Mouse (Mus musculus): ENCODE results near the gene Insm1. TPM values are rescaled to one million over a fixed set of nuclear protein-coding genes. Genes with fewer than 3 reads are reported as not detected.

The Insm1 gene
- polyA plus RNA-seq, 1 experiment from 2014 or later = not detected

- peaks cover 24% of the 10 kb centered on the region for H3K4me1 ChIP-seq (replicated peaks; ENCODE audit: insufficient read depth, low read length)
- H3K4me2 ChIP-seq (ENCODE audit: low read length) = no peak overlapping the region
- WGBS = 9% methylated on average over 7 of the region's 7 CpGs
- no peaks in the 10 kb centered on the region for H3K36me3 ChIP-seq (ENCODE audit: insufficient read depth, low read length)
- no peaks in the 10 kb centered on the region for H3K9me3 ChIP-seq (replicated peaks; ENCODE audit: low read length)
- no peak overlapping the region for H3K27ac ChIP-seq
- no peak overlapping the region for H3K9ac ChIP-seq (ENCODE audit: low read depth, low read length)
- no peak for TF ChIP-seq CTCF (IDR thresholded peaks at IDR 0.05; ENCODE audit: low read depth)
- no peak for DNase-seq (ENCODE audit: low spot score)
- peaks cover 78% of the 10 kb centered on the region for H3K27me3 ChIP-seq (ENCODE audit: insufficient read depth, low read length)
- no peak for ATAC-seq (replicated peaks; ENCODE audit: low FRiP score, low read depth)
- no peak overlapping the region for H3K4me3 ChIP-seq (replicated peaks; ENCODE audit: low read depth, low read length)
These were observed 2.4 kb downstream of the Insm1 start for GRCm38 (mm10) chr2:146224141-146224540.

GRCm38 (mm10) chr2:146225818-146226217 is 4.1 kb downstream of the Insm1 start:
- ATAC-seq (replicated peaks; ENCODE audit: low FRiP score, low read depth) (no peak), DNase-seq (ENCODE audit: low spot score) (no peak)
- TF ChIP-seq CTCF (IDR thresholded peaks at IDR 0.05; ENCODE audit: low read depth) = no peak
- peaks cover 24% of the 10 kb centered on the region for H3K4me1 ChIP-seq (replicated peaks; ENCODE audit: insufficient read depth, low read length)
- no peak overlapping the region for H3K9ac ChIP-seq (ENCODE audit: low read depth, low read length)
- H3K27me3 ChIP-seq (ENCODE audit: insufficient read depth, low read length) = peaks cover 64% of the 10 kb centered on the region
- no peak overlapping the region for H3K4me2 ChIP-seq (ENCODE audit: low read length)
- H3K9me3 ChIP-seq (replicated peaks; ENCODE audit: low read length) = no peaks in the 10 kb centered on the region
- 9% methylated on average over 6 of the region's 6 CpGs for WGBS
- no peak overlapping the region for H3K27ac ChIP-seq
- no peak overlapping the region for H3K4me3 ChIP-seq (replicated peaks; ENCODE audit: low read depth, low read length)
- no peaks in the 10 kb centered on the region for H3K36me3 ChIP-seq (ENCODE audit: insufficient read depth, low read length)

GRCm38 (mm10) chr2:146226484-146226883 is 4.8 kb downstream of the Insm1 start:
- DNase-seq (ENCODE audit: low spot score) = peak; percentile 82
- TF ChIP-seq CTCF (IDR thresholded peaks at IDR 0.05; ENCODE audit: low read depth) = no peak
- WGBS = 2% methylated on average over 9 of the region's 9 CpGs

GRCm38 (mm10) chr2:146227646-146228045 is 5.9 kb downstream of the Insm1 start:
- no peak for TF ChIP-seq CTCF (IDR thresholded peaks at IDR 0.05; ENCODE audit: low read depth)
- no peak overlapping the region for H3K4me2 ChIP-seq (ENCODE audit: low read length)
- WGBS = 66% methylated on average over 3 of the region's 3 CpGs
- H3K4me1 ChIP-seq (replicated peaks; ENCODE audit: insufficient read depth, low read length) = peaks cover 8% of the 10 kb centered on the region
- H3K9me3 ChIP-seq (replicated peaks; ENCODE audit: low read length) = no peaks in the 10 kb centered on the region
- no peak overlapping the region for H3K27ac ChIP-seq
- no peak overlapping the region for H3K4me3 ChIP-seq (replicated peaks; ENCODE audit: low read depth, low read length)
- no peak for DNase-seq (ENCODE audit: low spot score)
- H3K36me3 ChIP-seq (ENCODE audit: insufficient read depth, low read length) = no peaks in the 10 kb centered on the region
- H3K27me3 ChIP-seq (ENCODE audit: insufficient read depth, low read length) = peaks cover 48% of the 10 kb centered on the region
- H3K9ac ChIP-seq (ENCODE audit: low read depth, low read length) = no peak overlapping the region
- ATAC-seq (replicated peaks; ENCODE audit: low FRiP score, low read depth) = no peak

More at GRCm38 (mm10) chr2:146226484-146226883, 4.8 kb downstream of the Insm1 start:
- H3K4me2 ChIP-seq (ENCODE audit: low read length) = no peak overlapping the region
- no peak overlapping the region for H3K27ac ChIP-seq
- H3K4me3 ChIP-seq (replicated peaks; ENCODE audit: low read depth, low read length) = no peak overlapping the region
- H3K4me1 ChIP-seq (replicated peaks; ENCODE audit: insufficient read depth, low read length) = peaks cover 20% of the 10 kb centered on the region
- no peaks in the 10 kb centered on the region for H3K36me3 ChIP-seq (ENCODE audit: insufficient read depth, low read length)
- peaks cover 58% of the 10 kb centered on the region for H3K27me3 ChIP-seq (ENCODE audit: insufficient read depth, low read length)
- no peak overlapping the region for H3K9ac ChIP-seq (ENCODE audit: low read depth, low read length)
- no peaks in the 10 kb centered on the region for H3K9me3 ChIP-seq (replicated peaks; ENCODE audit: low read length)
- no peak for ATAC-seq (replicated peaks; ENCODE audit: low FRiP score, low read depth)

GRCm38 (mm10) chr2:146228435-146228834 is 6.7 kb downstream of the Insm1 start:
- no peak overlapping the region for H3K27ac ChIP-seq
- H3K9me3 ChIP-seq (replicated peaks; ENCODE audit: low read length) = no peaks in the 10 kb centered on the region
- no peak for ATAC-seq (replicated peaks; ENCODE audit: low FRiP score, low read depth)
- TF ChIP-seq CTCF (IDR thresholded peaks at IDR 0.05; ENCODE audit: low read depth) = no peak
- DNase-seq (ENCODE audit: low spot score) = no peak
- H3K4me3 ChIP-seq (replicated peaks; ENCODE audit: low read depth, low read length) = no peak overlapping the region
- no peak overlapping the region for H3K4me2 ChIP-seq (ENCODE audit: low read length)
- no peak overlapping the region for H3K9ac ChIP-seq (ENCODE audit: low read depth, low read length)
- H3K27me3 ChIP-seq (ENCODE audit: insufficient read depth, low read length) = peaks cover 40% of the 10 kb centered on the region
- WGBS = 71% methylated on average over 2 of the region's 2 CpGs
- H3K4me1 ChIP-seq (replicated peaks; ENCODE audit: insufficient read depth, low read length) = peaks cover under 1% of the 10 kb centered on the region; the same call in 1 of the 2 replicates
- H3K36me3 ChIP-seq (ENCODE audit: insufficient read depth, low read length) = no peaks in the 10 kb centered on the region

GRCm38 (mm10) chr2:146231485-146231884 is 9.8 kb downstream of the Insm1 start:
- no peaks in the 10 kb centered on the region for H3K4me1 ChIP-seq (replicated peaks; ENCODE audit: insufficient read depth, low read length)
- ATAC-seq (replicated peaks; ENCODE audit: low FRiP score, low read depth) (no peak), DNase-seq (ENCODE audit: low spot score) (no peak)
- no peak for TF ChIP-seq CTCF (IDR thresholded peaks at IDR 0.05; ENCODE audit: low read depth)
- no peaks in the 10 kb centered on the region for H3K9me3 ChIP-seq (replicated peaks; ENCODE audit: low read length)
- WGBS = 91% methylated on average over 2 of the region's 2 CpGs
- no peak overlapping the region for H3K9ac ChIP-seq (ENCODE audit: low read depth, low read length)
- no peak overlapping the region for H3K4me3 ChIP-seq (replicated peaks; ENCODE audit: low read depth, low read length)
- H3K27me3 ChIP-seq (ENCODE audit: insufficient read depth, low read length) = peaks cover 15% of the 10 kb centered on the region
- H3K27ac ChIP-seq = no peak overlapping the region
- H3K36me3 ChIP-seq (ENCODE audit: insufficient read depth, low read length) = no peaks in the 10 kb centered on the region
- H3K4me2 ChIP-seq (ENCODE audit: low read length) = no peak overlapping the region

- Histone ChIP-seq H3K27me3 (ENCODE audit: insufficient read depth, low read length) (no peaks in the 10 kb centered on the region), H3K9ac (ENCODE audit: low read depth, low read length) (no peak overlapping the region), H3K36me3 (ENCODE audit: insufficient read depth, low read length) (no peaks in the 10 kb centered on the region), H3K4me3 (replicated peaks; ENCODE audit: low read depth, low read length) (no peak overlapping the region), H3K9me3 (replicated peaks; ENCODE audit: low read length) (no peaks in the 10 kb centered on the region), H3K4me1 (replicated peaks; ENCODE audit: insufficient read depth, low read length) (no peaks in the 10 kb centered on the region), H3K27ac (no peak overlapping the region), H3K4me2 (ENCODE audit: low read length) (no peak overlapping the region)
- 90% methylated on average over 4 of the region's 4 CpGs for WGBS
- no peak for ATAC-seq (replicated peaks; ENCODE audit: low FRiP score, low read depth)
- no peak for DNase-seq (ENCODE audit: low spot score)
- TF ChIP-seq CTCF (IDR thresholded peaks at IDR 0.05; ENCODE audit: low read depth) = no peak
These were observed 17.6 kb downstream of the Insm1 start for GRCm38 (mm10) chr2:146239196-146239747.

Measured in kidney, postnatal 0 days (tissue).